Mouse (Mus musculus): Measurements from ENCODE around the gene Tmem189.
"Not testable (repeated sequence)": the region's sequence is repeated elsewhere in the genome, so short reads cannot be mapped to it uniquely, and the experiment has no call there.

Tmem189 gene

GRCm38 (mm10) chr2:167617034-167617433, 72.6 kb downstream of the Tmem189 start:
- no peak for DNase-seq

- not testable (repeated sequence) for DNase-seq
Observed at GRCm38 (mm10) chr2:167613335-167613734, 76.3 kb downstream of the Tmem189 start.

- DNase-seq = no peak
Observed at GRCm38 (mm10) chr2:167612122-167612521, 77.5 kb downstream of the Tmem189 start.

- DNase-seq = no peak
Observed at GRCm38 (mm10) chr2:167611287-167611686, 78.3 kb downstream of the Tmem189 start.

DNA sequence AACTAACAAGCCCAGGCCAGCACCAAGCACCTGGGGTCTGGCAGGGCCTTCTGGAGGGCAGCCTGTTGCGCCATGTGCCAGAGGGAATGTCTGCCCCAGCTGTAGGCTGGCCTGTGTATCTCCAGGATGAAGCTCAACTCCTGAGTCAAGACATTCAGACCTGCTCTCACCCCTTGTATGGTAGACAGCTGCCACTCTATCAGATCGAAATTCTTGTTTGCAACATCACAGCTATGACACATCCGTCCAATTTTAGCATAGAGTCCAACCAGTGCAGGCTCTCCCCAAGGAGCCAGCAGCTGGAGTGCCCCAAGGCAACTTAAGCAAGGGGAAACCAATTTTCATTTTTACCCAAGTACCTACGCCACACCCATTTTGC, 82.9 kb downstream of the Tmem189 start:
- DNase-seq = no peak

GRCm38 (mm10) chr2:167605817-167606744, 83.5 kb downstream of the Tmem189 start:
- DNase-seq = no peak

GRCm38 (mm10) chr2:167605178-167605794, 84.3 kb downstream of the Tmem189 start:
- peak; percentile 86 for DNase-seq

DNA sequence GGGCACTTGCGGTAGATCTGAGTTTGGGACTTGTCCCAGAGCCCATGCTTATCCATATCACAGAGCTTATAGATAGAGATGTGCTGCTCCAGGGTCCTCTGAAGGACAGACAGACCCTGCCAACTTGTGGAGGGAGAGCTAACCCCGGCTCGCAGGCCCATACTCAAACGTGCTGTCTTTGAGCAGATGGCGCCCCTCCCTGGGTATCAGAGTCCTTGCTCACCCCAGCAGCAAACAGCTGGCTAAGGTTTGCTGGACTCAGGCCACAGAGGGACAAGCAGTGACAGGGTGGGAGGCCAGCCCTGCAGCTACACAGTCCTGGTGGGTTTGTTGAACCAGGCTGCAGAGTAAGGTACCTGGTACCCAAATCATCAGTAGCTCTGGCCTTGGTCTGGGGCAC, 86.6 kb downstream of the Tmem189 start:
- no peak for DNase-seq

DNA sequence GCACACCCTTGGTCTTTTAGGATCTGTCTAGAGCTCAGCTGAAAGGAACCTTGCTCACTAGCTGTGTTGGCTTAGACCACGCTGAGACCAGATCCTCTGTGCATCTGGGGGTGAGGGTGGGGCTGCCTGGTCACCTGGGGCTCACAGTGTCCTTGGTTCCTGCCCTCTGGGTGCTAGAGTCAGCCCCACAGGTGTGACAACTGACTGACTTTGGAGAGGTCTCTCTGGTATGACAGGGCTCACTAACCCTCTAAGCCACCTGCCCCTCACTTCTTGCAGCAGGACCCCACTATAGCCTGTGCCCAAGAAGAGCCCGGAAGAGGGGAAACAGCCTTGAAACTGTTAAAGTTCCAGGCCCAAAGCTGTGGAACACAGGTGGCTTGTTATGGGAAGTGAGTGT, 87.3 kb downstream of the Tmem189 start:
- no peak for DNase-seq

- DNase-seq = no peak
Observed at GRCm38 (mm10) chr2:167600481-167600995, 89.1 kb downstream of the Tmem189 start.

GRCm38 (mm10) chr2:167599917-167600316, 89.7 kb downstream of the Tmem189 start:
- DNase-seq = no peak

DNA sequence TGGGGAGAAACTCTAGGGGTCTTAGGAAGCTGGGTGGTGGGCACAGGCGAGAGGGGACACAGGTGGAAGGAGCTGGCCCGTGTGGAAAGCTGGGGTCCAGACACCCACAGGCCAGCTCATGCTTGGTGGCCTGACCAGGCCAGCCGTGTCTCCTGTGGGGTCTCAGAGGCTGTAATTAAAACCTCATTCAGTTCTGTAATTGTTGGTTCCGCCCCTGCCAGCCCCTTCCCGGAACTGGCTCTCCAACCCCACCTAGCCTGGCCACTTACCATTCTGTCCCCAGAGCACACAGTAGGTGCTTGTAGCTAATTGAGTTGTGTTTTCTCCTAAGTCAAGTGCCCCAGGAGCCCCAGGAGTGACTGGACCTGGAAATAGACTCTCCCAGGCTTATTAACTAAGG, 90.4 kb downstream of the Tmem189 start:
- DNase-seq = no peak

GRCm38 (mm10) chr2:167597492-167598186, 92.0 kb downstream of the Tmem189 start:
- no peak for DNase-seq

DNA sequence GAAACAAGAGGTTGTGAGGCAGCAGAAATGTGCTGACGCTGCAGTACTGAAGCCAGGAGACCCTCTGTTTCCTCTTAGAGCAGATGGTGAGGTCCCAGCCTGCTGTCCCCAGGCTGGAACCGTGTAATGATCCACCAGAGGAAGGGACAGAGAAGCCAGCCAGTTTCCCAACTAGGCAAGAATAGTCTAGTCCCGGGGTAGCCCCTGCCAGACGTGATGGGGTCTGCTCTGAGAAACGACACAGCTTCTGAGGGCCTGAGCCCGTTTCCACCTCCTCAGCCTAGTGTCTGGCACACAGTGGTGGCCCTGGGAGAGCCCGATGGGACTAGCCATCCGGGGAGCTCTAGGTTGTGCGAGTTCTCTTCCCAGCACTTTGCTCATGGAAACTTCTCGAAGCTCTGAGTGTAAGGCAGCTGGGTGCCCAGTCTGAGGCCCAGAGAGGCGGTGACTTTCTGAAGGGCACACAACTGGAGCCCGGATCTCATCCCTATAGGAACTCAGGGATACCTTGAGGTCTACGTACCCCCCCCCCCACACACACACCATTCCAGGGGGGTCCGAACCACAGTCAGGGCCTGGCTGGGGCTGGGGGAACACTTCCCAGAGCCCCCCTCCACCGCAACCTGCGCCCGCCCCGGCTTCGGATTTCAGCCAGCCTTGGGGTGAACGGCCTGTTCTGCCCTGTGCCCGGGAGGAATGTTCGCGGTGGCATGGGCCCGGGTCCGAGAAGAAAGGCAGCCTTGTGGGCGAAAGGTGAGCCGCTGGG, 92.7 kb downstream of the Tmem189 start:
- no peak for DNase-seq

GRCm38 (mm10) chr2:167596262-167596661, 93.4 kb downstream of the Tmem189 start:
- no peak for DNase-seq

DNA sequence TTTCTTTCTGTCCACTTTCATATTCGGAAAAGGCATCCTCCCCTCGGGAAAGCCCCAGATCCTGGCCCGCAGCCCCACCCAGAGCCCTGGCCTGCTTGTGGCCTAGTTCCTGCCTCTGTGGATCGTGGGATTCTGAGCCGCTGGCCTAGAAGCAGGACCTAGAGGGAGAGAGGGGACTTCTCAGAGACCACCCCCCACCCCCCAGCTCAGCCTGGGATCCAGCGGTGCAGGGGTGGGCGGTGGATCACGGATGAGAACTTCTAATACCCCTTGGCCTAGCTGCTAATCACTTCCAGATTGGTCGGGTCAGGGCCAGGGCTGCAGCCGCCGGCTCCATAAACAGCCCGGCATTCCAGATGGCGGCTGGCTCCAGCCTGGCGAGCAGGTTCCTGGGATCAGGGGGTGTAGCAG, 93.9 kb downstream of the Tmem189 start:
- DNase-seq = peak; percentile 73

- DNase-seq = no peak
Observed at GRCm38 (mm10) chr2:167594444-167594934, 95.1 kb downstream of the Tmem189 start.

DNA sequence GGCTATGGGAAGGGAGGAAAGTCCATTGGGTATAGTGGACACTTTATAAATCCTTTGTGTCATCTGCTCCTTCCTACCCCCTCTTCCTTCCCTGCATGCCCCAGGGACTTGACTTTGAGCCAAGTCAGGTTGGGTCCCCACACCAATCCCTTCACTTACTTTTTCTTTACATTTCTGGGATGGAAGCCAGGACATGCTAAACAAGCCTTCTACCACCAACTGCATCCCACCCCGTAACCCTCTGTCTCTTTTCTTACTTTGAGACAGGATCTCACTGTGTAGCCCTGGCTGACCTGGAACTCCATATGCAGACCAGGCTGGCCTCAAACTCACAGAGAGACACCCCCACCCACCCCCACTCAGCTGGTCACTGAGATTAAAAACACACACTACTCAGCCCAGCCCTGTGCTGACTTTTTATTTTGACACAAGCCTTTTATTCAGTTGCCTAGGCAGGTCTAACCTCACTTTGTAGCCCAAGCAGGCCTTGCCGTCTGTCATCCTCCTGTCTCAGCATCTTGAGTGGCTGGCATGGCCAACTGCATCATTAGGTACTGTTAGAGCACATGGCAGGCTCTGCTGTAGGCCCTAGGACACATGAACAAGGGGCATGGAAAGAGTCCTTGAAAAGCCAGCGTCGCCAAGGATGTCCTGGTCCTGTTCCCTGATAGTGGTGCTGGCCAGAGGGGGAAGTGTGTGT, 95.9 kb downstream of the Tmem189 start:
- DNase-seq = no peak
